Mouse (Mus musculus) urinary bladder, postnatal 14 days (tissue): ENCODE measurements around the gene Krt12.

Experiments used
- DNase-seq: peaks from one replicate; pipeline ENCODE4 v3.0.0; 2021; ENCODE audit warnings: low spot score

Gene Krt12

GRCm38 (mm10) chr11:99422159-99422558 lies at the start of gene Krt12:
Krt12 (minus strand) TSS chr11:99422259.
- DNase-seq: no peak

- no peak for DNase-seq
Measured at GRCm38 (mm10) chr11:99469228-99469627, 47.2 kb upstream of the Krt12 start.

GRCm38 (mm10) chr11:99468566-99468965 lies 46.5 kb upstream of the Krt12 start:
- peak; percentile 70 for DNase-seq

GRCm38 (mm10) chr11:99466316-99466715 lies 44.3 kb upstream of the Krt12 start:
- DNase-seq: no peak

DNA sequence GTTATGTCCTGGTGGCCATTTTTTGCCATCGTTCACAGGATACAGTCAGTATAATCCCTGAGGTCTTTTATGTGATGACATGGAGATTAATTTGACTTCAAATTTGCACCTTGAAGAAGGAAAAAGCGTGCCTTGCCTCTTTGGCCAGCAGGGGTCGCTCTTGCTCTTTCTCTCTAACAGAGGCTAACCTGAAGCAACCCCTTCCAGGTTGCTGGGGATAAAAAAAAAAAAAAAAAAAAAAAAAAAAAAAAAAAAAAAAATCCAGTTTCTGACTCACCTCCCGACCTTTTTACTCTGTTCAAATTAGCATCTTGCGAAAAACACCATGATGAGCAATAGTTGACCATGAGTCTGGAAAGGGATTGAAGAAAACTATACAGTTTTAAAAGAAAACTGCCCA lies 42.8 kb upstream of the Krt12 start:
- peak; percentile 90 for DNase-seq

DNA sequence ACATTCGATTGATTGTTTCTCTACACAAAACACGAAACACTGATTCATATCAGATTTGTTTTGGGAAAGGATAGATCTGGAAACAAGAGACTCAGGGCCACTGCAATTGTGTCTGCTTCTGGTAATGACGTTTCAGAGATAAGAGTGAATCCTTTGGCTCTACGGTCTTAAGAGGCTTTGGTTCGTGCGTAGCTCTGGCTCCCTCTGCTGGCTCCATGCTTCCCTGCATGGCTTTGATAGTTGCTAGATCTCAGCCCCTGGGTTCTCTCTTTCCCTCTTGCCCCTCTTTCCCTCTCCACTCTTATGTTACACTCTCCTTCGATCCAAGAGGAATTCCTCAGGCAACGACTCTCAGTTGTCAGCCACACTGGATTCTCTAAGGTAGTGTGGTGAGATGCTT lies 41.1 kb upstream of the Krt12 start:
- DNase-seq: peak; percentile 76

DNA sequence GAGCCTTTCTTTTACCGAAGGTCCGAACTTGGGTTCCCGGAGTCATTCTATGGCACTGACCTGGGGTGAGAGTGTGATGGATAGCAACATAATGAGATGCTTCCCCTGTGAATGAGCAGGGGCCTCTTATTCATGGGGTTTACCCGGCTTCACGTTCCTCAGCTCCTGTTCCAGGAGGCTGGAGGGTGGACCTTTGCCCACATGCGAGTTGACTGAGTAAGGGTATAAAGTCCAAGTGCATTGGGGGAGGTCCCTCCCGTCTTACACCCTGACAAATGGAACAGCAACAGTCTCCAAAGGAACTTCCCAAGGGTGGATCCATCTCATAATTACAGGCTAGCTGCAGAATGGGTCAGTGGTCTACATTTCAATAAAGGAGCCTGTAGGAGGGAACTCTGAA lies 39.7 kb upstream of the Krt12 start:
- no peak for DNase-seq

- DNase-seq: no peak
Measured at GRCm38 (mm10) chr11:99458887-99459286, 36.8 kb upstream of the Krt12 start.

DNA sequence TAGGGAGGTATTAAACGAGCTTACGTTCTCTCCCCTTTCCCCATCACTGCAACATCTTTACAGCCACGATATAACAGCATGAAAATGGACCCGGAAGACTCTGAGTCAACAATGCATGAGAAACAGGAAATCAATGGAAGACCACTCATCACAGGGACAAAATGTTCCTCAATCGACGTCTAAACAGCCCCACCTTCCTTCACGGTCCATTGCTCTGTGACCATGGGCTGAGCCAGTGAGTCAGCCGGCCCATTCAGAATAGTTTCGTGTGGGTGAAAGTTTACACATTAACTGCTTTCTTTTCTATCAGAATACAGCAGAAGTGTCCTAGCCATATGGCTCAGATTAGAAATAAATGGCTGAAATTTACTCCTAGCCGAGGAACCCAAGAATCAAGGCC lies 32.7 kb upstream of the Krt12 start:
- DNase-seq: peak; percentile 23

- no peak for DNase-seq
Measured at GRCm38 (mm10) chr11:99454044-99454443, 32.0 kb upstream of the Krt12 start.

DNA sequence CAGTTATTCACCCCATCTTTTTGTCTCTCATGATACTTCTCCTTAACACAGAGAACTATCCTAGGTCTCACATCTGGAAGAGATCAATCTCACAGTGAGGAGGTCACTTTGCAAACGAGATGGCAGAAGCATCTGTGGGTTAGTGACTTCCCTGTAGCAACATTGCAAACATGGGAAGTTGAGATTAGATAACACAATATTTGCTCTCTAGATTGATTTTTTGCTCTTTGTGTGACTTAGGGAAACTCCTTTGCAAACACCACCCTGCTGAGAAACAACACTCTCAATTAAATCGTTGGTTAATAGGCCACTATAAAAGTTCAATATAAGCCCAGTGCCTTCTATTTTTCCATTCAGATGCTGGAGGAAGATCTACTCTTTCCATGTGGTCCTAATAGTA lies 26.7 kb upstream of the Krt12 start:
- no peak for DNase-seq

- no peak for DNase-seq
Measured at GRCm38 (mm10) chr11:99441220-99441619, 19.2 kb upstream of the Krt12 start.

- no peak for DNase-seq
Measured at GRCm38 (mm10) chr11:99439465-99439864, 17.4 kb upstream of the Krt12 start.

GRCm38 (mm10) chr11:99437972-99438371 lies 15.9 kb upstream of the Krt12 start, which contains the start of gene Krt20:
Krt20 (minus strand) TSS chr11:99438150.
- DNase-seq: no peak

- no peak for DNase-seq
Measured at GRCm38 (mm10) chr11:99436625-99437024, 14.6 kb upstream of the Krt12 start.

DNA sequence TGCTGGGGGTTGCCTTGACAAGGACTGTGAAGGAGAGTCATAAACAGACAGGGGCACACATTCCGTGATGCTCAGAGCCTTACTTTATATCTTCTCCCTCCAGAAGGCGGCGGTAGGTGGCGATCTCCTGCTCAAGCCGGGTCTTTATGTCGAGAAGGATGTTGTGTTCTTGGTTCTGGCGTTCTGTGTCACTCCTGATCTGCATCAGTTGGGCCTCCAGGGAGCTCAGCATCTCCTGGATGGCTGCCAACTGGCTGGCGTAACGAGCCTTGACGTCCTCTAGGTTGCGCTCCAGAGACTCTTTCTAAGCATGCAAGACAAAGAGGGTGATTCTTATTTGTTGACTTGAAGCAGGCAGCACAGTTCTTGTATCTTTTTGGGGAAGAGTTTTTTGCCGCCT lies 8.6 kb upstream of the Krt12 start:
- peak; percentile 55 for DNase-seq

DNA sequence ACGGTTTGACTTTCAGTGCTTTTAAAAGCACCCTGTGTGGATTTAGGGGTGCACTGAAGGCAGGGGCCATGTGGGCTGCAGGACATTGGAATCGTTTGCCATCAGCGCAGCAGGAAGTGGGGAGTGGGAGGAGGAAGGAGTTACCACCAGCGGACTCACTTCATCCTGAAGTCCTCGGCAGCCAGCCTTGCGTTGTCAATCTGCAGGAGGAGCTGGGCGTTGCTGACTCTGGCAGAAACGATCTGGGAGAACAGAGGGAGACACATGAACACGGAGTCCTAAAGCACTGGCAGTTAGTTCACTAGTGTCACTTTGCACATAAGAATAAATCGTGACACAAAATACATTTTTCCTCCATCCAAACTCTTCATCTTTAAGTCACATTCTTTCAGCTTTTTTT lies 1.5 kb downstream of the Krt12 start:
- no peak for DNase-seq

- no peak for DNase-seq
Measured at GRCm38 (mm10) chr11:99417819-99418218, 4.2 kb downstream of the Krt12 start.

DNA sequence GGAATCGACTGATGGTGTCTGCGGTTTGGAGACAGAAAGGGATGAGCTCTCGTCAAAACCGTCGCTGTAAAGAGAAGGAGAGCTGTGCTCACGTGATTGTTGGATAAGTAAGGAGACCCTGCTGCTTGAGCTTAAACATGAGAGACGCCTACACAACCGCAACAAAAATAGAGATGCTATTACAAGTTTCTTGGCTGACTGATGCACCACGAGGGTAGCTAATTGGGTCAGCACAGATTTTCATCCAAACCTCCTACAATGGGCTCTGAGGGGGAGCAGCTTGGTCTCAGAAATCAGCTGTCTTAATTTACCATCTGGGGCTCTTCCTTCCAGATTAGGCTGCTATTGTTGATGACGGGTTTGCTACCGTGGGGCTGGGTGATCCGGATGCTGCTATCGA lies 5.2 kb downstream of the Krt12 start:
- DNase-seq: no peak

- DNase-seq: no peak
Measured at GRCm38 (mm10) chr11:99414463-99415147, 7.5 kb downstream of the Krt12 start.

DNA sequence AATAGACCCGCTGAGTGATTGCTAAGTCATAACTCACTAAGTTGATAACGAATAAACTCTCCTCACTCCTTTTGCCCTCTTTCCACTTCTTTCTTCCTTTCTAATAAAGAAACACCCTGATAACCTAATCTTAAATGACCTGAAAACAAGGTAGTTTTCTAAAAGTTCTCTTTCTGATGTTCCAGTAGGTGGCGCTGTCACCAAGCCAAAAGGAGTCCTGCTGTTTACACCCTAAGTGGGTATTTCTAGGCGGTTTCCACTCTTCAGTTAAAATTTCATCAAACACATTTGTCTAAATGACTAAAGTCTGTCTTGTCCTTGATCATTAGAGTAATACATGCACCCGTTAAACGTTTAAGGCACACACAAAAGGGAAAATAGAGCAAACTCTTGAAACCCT lies 8.8 kb downstream of the Krt12 start:
- peak; percentile 60 for DNase-seq

- DNase-seq: no peak
Measured at GRCm38 (mm10) chr11:99406186-99406585, 15.9 kb downstream of the Krt12 start.

- no peak for DNase-seq
Measured at GRCm38 (mm10) chr11:99399956-99400549, 22.0 kb downstream of the Krt12 start.

GRCm38 (mm10) chr11:99398832-99399231 lies 23.2 kb downstream of the Krt12 start:
- no peak for DNase-seq
